Mouse (Mus musculus): ENCODE data around the gene Rae1. TPM values are rescaled to one million over a fixed set of nuclear protein-coding genes. Genes with fewer than 3 reads are reported as not detected.

The Rae1 gene
- polyA plus RNA-seq, 1 experiment from 2014 or later: 132 TPM

- H3K9ac ChIP-seq: no peak overlapping the region
- peaks cover 8% of the 10 kb centered on the region; the same call in 1 of the 2 replicates for H3K4me1 ChIP-seq
- no peaks in the 10 kb centered on the region for H3K27me3 ChIP-seq
- H3K4me2 ChIP-seq: no peak overlapping the region
- WGBS: 78% methylated on average over 11 of the region's 11 CpGs
- no peak for ATAC-seq (ENCODE audit: low FRiP score)
- no peak overlapping the region for H3K4me3 ChIP-seq (replicated peaks)
- H3K36me3 ChIP-seq (replicated peaks): no peaks in the 10 kb centered on the region
- H3K9me3 ChIP-seq: no peaks in the 10 kb centered on the region
- H3K27ac ChIP-seq: no peak overlapping the region
Observed at GRCm38 (mm10) chr2:173056882-173057315, 57.0 kb downstream of the Rae1 start.

- Histone ChIP-seq H3K9ac (no peak overlapping the region), H3K9me3 (no peaks in the 10 kb centered on the region), H3K27me3 (no peaks in the 10 kb centered on the region), H3K4me2 (no peak overlapping the region), H3K4me3 (replicated peaks) (no peak overlapping the region), H3K27ac (no peak overlapping the region), H3K36me3 (replicated peaks) (no peaks in the 10 kb centered on the region), H3K4me1 (peaks cover 8% of the 10 kb centered on the region; the same call in 1 of the 2 replicates)
- WGBS: 75% methylated on average over 10 of the region's 10 CpGs
- ATAC-seq (ENCODE audit: low FRiP score): no peak
Observed at GRCm38 (mm10) chr2:173057623-173058022, 57.7 kb downstream of the Rae1 start.

GRCm38 (mm10) chr2:173058263-173058662 lies 58.3 kb downstream of the Rae1 start:
- Histone ChIP-seq H3K27ac (no peak overlapping the region), H3K9me3 (no peaks in the 10 kb centered on the region), H3K36me3 (replicated peaks) (no peaks in the 10 kb centered on the region), H3K4me3 (replicated peaks) (no peak overlapping the region), H3K9ac (no peak overlapping the region), H3K4me1 (peaks cover 8% of the 10 kb centered on the region; the same call in 1 of the 2 replicates), H3K4me2 (no peak overlapping the region), H3K27me3 (no peaks in the 10 kb centered on the region)
- ATAC-seq (ENCODE audit: low FRiP score): no peak
- 32% methylated on average over 11 of the region's 11 CpGs for WGBS

- no peak for ATAC-seq (ENCODE audit: low FRiP score)
Observed at GRCm38 (mm10) chr2:173060450-173060849, 60.5 kb downstream of the Rae1 start.

GRCm38 (mm10) chr2:173061443-173062351 lies 61.8 kb downstream of the Rae1 start:
- Histone ChIP-seq H3K9me3 (no peaks in the 10 kb centered on the region), H3K36me3 (replicated peaks) (no peaks in the 10 kb centered on the region), H3K27me3 (no peaks in the 10 kb centered on the region), H3K4me2 (no peak overlapping the region), H3K4me1 (peaks cover 8% of the 10 kb centered on the region; the same call in 1 of the 2 replicates), H3K27ac (no peak overlapping the region), H3K9ac (no peak overlapping the region), H3K4me3 (replicated peaks) (no peak overlapping the region)
- WGBS: 73% methylated on average over 15 of the region's 15 CpGs
- no peak for ATAC-seq (ENCODE audit: low FRiP score)

More at GRCm38 (mm10) chr2:173060450-173060849, 60.5 kb downstream of the Rae1 start:
- 91% methylated on average over 9 of the region's 9 CpGs for WGBS
- Histone ChIP-seq H3K4me3 (replicated peaks) (no peak overlapping the region), H3K4me1 (peaks cover 8% of the 10 kb centered on the region; the same call in 1 of the 2 replicates), H3K9ac (no peak overlapping the region), H3K27me3 (no peaks in the 10 kb centered on the region), H3K9me3 (no peaks in the 10 kb centered on the region), H3K4me2 (no peak overlapping the region), H3K36me3 (replicated peaks) (no peaks in the 10 kb centered on the region), H3K27ac (no peak overlapping the region)

GRCm38 (mm10) chr2:173063219-173063618 lies 63.3 kb downstream of the Rae1 start:
- H3K4me2 ChIP-seq: no peak overlapping the region
- no peaks in the 10 kb centered on the region for H3K27me3 ChIP-seq
- H3K9ac ChIP-seq: no peak overlapping the region
- ATAC-seq (ENCODE audit: low FRiP score): no peak
- H3K27ac ChIP-seq: no peak overlapping the region
- WGBS: 88% methylated on average over 1 of the region's 1 CpGs
- H3K4me3 ChIP-seq (replicated peaks): no peak overlapping the region
- no peaks in the 10 kb centered on the region for H3K36me3 ChIP-seq (replicated peaks)
- no peaks in the 10 kb centered on the region for H3K9me3 ChIP-seq
- H3K4me1 ChIP-seq: 0 out of 2 replicates have a peak, but pooled peaks cover 3% of the 10 kb centered on the region

GRCm38 (mm10) chr2:173064864-173065263 lies 64.9 kb downstream of the Rae1 start:
- 88% methylated on average over 2 of the region's 2 CpGs for WGBS
- Histone ChIP-seq H3K9me3 (no peaks in the 10 kb centered on the region), H3K9ac (no peak overlapping the region)

More at GRCm38 (mm10) chr2:173064864-173065263, 64.9 kb downstream of the Rae1 start:
- no peaks in the 10 kb centered on the region for H3K36me3 ChIP-seq (replicated peaks)
- H3K27ac ChIP-seq: no peak overlapping the region
- ATAC-seq (ENCODE audit: low FRiP score): no peak
- no peaks in the 10 kb centered on the region for H3K27me3 ChIP-seq
- H3K4me1 ChIP-seq: no peaks in the 10 kb centered on the region
- H3K4me3 ChIP-seq (replicated peaks): no peak overlapping the region
- no peak overlapping the region for H3K4me2 ChIP-seq

Other genes starting within 250 kb of the Rae1 start
- gene Bmp7, start 59.8 kb upstream of the Rae1 start, polyA plus RNA-seq (2016; fragmentation: Nextera tagmentation; extraction: Ambion mirVana): 9.5 and 13.2 TPM in 2 replicates
- gene Spo11, start 22.4 kb upstream of the Rae1 start, polyA plus RNA-seq (2016; fragmentation: Nextera tagmentation; extraction: Ambion mirVana): 0.27 and 1.0 TPM in 2 replicates
- gene Rbm38, start 20.4 kb downstream of the Rae1 start, polyA plus RNA-seq (2016; fragmentation: Nextera tagmentation; extraction: Ambion mirVana): 65.0 and 67.6 TPM in 2 replicates
- 0.09 TPM in 1 of 2 replicates, not detected in the other for gene Ctcfl, start 119.4 kb downstream of the Rae1 start, polyA plus RNA-seq (2016; fragmentation: Nextera tagmentation; extraction: Ambion mirVana)
- not detected in 2 replicates for gene Pck1, start 152.9 kb downstream of the Rae1 start, polyA plus RNA-seq (2016; fragmentation: Nextera tagmentation; extraction: Ambion mirVana)
- 0.34 TPM in 1 of 2 replicates, not detected in the other for gene Zbp1, start 218.8 kb downstream of the Rae1 start, polyA plus RNA-seq (2016; fragmentation: Nextera tagmentation; extraction: Ambion mirVana)